Mouse (Mus musculus): ENCODE results near the gene Tbc1d32.
A peak's percentile ranks its signal among the peaks of the same experiment; 100 is the strongest.
"Not testable (repeated sequence)": the region's sequence is repeated elsewhere in the genome, so short reads cannot be mapped to it uniquely, and the experiment has no call there.

Tbc1d32 gene

DNA sequence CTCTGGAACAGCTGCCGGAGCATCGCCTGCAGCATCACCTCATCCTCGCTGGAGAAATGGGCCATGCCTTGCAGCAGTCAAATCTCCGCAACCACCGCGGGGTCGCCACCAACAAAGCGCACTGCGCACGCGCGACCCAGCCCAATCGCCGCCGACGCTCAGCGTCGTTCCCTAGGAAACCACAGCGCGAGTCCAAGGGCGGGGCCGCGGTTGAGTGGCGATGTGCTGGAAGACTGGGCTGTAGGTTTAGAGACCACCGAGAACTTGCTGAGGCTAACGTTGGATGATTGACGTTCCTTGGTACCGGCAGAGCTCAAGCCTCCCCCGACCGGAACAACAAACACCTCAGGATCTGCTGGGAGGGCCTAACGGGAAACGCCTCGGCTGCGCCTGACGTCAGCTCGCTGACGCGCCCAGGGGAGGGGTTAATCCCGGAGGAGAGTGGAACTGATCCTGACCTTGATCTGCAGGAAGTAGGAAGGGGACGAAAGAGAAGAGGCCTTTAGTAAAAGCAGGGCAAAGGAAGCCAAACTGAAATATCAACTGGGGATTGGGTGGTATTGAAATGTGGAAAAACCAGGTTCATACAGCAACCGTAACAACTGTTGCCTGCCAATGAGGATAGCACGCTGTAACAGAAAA, at the start of gene Tbc1d32:
Gene Tbc1d32, minus strand, starts transcription at position 122 of the 642 bp plus-strand sequence.
- peak; percentile 91 for DNase-seq

DNA sequence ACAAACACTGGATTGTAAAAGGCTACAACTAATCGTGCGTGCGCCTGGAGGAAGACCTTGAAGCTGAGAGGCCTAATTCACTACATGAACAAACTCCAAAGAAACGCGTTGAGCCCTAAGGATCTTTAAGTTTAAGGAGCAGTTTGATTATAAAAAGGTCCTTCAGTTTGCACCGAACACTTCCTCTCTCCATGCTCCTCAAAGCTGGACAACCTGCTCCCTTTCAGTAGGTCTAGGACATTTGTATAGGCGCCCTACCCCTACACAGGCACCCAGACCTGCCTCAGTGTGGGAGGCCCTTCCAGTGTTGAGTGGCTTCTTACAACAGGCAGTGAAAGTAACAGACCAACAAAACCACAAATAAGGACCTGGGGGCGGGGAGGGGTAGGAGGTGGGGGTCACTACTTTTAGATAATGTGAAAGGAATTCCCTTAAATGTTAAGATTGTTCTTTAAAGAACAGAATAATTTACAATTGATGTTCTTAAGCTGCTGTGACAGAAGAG, 666 bp downstream of the Tbc1d32 start:
- peak; percentile 3 for DNase-seq

DNA sequence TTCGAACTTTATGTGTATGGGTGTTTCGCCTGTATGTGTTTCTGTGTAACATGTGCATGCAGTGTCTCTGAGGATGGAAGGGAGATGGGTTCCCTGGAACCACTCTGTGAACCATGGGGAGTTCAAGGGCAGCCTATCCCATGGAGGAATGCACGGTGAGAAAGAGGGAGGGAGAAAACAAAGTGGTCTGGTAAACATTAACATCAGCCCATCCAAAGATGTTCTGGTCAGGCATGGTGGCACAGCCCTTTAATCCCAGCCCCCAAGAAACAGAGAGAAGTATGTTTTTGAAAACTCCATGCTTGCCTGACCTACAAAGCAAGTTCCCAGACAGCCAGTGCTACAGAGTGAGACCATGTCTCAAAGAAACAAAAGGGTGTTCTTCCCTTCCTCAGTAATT, 12.7 kb downstream of the Tbc1d32 start:
- DNase-seq, result no peak

DNA sequence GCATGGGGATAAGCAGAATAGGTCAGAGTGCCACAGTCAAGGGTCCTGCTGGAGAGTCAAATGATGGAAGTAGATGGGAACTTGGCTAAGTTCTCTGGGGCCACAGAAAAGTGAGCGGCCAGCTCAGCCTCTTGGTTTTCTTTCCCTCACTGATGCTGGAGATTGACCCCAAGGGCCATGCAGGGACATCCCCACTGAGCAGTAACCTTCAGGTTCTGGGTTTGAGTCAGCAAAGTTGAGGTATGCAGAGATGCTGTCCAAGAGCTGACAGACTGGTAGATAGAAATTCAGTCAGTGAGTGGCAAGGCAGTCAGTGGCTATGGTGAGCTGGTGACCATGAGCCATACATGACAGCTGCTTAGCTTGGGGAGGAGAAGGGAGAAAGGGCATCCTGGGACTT, 18.1 kb downstream of the Tbc1d32 start:
- no peak for DNase-seq

DNA sequence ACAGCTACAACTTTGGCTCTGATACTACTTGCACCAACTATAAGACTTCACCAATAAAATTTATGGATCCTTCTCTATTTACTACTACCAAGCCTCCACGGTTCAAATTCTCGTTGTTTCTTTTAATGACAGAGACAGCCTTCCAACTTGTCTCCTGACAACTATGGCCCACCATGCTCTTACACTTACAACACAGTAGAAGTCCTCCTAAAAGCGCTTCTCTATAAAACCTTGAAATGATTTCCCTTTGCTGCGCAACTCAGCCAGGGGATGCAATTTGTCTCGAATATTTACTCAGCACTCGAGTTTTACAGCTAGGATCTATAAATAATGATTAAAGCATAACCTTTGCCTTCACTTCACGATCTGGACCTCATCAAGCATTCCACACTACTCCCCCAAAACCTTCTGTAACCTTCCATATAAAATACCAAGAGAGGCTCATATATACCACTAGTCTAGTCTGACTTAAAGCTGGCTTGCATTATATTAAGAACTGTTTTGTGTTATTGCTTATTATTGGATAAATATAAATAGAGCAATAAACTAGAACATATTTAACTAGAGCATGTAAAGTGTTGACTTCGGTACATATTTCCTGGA, 21.6 kb downstream of the Tbc1d32 start:
- no peak for DNase-seq

DNA sequence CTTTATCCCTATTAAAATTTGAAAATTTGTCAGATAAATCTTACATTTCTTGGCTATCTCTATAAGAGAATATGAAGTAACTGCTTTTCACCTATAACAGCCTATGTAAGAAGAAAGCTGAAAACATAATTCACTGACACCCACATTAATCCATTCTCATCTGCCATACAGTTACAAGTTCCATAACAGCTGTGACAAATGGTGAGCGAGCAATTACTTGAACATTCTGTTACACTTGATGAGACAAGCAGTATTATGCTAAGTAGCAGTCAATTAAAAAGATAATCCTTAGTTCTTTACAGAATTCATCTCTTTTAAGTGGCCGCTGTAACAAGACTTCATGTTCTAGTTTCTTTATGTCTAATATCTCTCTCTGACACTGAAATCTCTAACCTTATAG, 24.1 kb downstream of the Tbc1d32 start:
- DNase-seq, result no peak

DNA sequence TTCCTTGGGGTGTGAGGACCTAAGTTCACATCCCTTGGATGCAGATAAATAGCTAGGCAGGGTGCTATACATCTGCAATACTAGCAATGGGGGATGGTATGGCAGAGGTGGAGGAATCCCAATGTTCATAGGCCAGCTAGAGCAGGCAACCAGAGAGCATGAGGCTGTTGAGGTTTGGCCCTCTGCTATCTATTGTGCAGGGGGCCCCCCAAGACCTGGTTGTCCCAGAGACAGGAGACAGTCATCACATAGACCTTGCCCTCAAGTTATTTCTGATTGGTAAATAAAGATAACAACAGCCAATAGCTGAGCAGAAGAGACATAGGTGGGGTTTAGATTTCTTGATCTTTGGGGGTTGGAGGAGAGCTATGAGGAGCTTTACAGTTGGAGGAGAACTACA, 28.6 kb downstream of the Tbc1d32 start:
- no peak for DNase-seq

DNA sequence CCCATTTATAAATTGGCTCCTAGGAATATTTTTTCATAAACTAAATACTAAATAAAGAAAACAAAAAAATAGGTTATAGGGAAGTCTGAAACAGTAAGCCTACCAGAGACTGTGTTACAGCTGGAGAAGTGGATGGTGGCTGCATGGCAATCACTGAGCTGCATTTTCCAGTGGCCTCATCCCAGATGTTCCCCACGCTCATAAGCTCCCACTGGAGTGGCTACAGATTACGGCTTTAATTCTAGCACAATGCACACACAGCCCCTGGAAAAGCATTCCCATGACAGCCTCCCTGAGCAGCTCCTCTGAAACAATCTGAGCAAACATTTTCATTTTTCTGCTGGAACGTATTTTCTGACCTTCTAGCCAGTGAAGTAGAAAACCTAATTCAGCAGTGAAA, 29.8 kb downstream of the Tbc1d32 start:
- DNase-seq, result no peak

DNA sequence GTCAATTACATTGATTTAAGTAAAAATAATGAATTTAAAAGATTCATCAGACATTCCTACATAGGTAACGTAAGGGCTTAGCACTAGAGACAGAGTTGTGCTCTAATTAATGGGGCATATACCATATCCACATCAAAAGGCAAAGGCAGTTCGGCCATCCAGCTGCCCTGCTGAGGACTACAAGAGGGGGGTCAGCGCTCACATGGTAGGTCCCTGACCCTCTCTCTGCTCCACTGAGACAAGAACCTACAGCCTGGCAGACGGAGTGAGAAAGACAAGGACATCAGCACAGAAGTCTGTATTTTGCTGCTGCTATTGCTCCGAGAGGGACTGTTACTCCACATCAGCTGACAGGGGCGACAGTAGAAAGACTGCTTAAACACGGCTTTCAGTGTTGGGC, 34.2 kb downstream of the Tbc1d32 start:
- DNase-seq, result no peak

DNA sequence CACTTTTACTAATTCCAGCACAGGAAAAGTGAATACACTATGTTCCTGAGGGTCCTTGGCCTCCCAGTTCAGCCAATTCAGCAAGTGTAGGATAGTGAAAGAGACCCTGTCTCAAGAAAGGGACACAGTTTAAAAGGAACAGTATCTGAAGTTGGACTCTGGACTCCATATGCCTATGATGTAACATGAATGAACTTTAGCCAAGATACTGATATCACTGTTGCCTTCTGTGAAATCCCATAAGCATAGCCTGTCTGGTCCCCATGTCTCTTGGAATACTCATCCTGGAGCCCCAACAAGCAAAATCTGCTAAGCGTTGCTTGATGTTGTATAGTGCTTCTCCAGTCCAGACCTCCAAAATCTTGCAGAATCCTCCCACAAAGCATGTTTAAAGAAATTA, 46.8 kb downstream of the Tbc1d32 start:
- no peak for DNase-seq

DNA sequence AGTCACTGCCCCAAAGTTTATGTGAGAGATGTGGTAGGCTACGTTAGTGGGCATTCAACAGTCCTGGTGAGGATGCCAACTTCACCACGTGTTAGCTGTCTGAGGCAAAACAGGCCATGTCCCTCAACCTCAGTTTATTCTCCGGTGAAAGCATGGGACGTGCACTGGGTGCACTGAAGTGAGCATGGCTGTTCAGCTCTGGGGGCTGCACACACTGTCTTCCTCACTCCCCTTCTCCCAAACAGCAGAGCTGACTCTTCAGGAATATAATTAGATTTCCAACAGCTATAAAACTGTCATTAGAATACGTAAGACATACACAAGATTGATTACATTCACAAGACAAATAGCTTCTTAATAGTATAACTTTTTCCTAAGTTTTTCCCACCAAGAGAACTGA, 55.3 kb downstream of the Tbc1d32 start:
- no peak for DNase-seq

DNA sequence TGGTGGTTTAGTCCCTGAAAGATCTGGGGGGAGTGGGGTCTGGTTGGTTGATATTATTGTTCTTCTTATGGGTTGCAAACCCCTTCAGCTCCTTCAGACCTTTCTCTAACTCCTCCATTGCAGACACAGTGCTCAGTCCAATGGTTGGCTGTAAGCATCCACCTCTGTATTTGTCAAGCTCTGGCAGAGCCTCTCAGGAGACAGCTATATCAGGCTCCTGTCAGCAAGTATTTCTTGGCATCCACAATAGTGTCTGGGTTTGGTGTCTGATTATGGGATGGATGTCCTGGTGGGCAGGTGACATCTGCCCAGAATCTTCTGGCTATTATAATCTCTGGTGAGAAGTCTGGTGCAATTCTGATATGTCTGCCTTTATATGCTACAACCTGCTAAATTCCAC, 60.8 kb downstream of the Tbc1d32 start:
- DNase-seq, result not testable (repeated sequence)

DNA sequence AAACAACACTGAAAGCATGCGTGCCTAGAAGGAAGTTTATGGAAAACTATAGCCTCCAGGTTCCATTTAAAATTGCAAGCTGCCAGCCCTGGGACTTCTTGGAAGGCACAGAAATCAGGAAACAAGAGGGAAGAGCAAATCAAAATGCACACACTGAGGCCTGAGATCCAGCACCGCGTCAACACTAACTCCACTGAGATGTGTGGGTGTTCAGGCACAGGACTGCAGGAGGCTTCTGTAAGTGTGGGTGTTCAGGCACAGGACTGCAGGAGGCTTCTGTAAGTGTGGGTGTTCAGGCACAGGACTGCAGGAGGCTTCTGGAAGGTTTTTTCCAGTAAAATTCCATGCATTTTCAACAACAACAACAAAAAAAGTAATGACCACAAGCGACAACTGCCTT, 62.7 kb downstream of the Tbc1d32 start:
- DNase-seq, result no peak

DNA sequence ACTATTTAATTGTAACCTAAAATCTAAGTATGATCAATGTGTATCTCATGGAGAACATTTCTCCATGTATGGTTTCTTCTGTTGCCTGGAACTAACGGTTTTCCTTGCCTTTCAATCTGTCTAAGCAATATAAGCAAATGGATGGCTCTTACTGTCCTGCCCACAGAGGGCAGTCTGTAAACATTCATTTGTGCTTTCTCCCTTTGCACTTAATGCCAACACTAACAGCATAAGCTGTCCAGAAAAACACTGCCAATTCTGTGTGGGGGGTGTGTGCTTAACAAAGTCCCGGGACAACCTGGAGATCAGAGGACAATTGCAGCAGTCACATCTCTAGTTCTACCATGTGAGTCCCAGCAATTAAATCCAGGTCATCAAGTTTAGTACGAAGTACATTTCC, 64.1 kb downstream of the Tbc1d32 start:
- peak; percentile 9 for DNase-seq

DNA sequence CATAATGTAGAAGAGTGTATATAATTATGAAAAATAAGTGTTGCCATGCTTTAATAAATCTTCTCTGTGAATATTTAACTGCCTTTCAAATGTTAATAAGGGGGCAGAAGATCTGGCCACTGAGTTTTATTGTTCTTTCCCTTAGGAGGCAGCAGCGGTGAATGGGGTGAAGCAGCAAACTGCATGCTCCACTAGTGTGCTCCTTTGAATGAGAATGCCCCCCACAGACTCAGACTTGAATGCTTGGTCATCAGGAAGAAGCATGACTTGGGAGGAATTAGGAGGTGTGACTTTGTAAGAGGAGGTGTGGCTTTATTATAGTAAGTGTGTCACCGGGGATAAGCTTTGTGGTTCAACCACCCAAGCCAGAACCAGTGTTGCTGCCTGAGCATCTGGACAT, 69.7 kb downstream of the Tbc1d32 start:
- no peak for DNase-seq

DNA sequence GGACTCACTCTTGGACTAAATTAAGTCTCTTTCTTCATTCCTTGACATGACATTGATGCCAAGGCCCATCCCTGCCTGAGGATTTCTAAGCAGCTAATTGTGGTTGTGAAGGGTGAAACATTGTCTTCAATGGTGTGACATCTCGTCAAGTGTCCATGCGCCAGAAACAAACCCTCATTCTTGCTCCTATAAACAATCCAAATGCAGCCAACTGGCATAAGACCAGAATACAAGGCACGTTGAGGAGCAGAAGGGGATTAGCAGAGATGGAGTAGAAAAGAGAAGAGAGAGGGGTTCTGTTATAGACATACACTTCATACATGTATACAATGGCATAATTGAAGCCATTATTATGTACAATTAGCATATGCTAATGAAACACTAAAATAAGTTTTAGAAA, 70.3 kb downstream of the Tbc1d32 start:
- no peak for DNase-seq

DNA sequence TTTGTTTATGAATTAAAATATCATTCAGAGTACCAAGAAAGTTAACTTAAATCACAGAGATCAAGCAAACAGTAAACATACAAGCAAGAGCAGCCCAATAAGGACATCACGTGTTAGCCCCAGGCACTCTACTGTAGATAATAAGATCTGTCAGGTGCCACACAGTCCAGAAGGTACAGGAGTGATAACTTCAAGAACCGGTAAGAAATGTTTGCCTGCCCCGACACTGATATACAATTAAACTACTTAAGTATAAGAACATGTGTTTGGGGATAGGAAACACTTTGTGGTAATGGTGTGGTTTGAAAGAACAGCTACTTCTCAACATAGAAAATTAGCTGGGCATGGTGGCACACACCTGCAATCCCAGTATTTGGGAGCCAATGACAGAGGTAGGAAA, 71.5 kb downstream of the Tbc1d32 start:
- DNase-seq, result no peak

DNA sequence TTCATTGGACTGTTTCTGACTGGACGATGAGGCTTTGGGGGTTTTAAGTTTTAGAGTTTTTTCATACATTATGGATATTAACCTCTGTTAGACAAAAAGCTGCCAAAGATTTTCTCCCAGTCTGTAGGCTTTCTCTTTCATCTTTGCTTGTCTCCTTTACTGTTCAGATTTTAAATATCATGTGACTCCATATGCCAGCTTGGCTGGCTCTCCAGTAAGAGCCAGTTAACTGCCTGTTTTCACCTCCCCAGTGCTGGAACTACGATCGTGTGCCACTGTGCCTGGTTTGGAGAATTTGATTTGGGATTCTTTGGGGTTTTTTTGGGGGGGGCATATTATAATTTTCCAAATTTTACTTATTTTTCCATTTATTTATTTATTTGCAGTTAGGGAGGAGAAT, 79.6 kb downstream of the Tbc1d32 start:
- no peak for DNase-seq

DNA sequence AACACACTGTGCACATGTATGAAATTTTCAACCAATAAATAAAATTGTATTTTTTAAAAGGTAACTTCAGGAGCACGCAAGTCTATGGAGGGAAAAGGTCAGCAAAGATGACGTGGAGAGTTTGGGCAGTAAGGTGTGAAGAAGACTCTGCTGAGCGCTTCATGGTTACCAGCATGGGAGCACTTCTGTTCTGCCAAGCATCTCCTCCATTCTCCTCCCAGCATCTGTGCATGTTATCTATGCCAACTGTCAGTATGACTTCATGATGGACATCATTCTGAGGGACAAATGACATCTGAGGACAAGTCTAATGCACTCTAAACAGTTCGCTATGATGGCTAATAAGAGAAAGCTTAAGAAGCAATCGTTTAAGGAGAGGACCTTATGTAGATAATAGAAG, 91.3 kb downstream of the Tbc1d32 start:
- DNase-seq, result no peak

DNA sequence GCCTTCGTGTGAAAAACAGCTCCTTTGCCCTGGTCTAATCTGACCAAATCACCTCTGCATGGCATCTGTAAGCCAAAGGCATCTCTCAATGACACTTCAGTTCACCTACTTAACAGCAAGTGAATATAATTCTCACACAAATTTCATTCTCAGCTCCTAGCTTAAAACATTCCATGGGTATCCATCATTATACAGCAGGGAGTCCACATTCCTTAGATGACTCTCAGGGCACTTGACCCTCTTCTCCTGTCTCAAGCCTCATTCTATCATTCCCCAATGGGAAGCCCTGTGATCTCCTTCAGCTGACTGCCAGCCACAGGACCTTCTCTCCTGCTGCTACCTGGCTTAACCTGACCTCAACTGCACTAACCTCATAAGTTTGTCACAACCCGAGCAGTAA, 98.8 kb downstream of the Tbc1d32 start:
- DNase-seq, result no peak

DNA sequence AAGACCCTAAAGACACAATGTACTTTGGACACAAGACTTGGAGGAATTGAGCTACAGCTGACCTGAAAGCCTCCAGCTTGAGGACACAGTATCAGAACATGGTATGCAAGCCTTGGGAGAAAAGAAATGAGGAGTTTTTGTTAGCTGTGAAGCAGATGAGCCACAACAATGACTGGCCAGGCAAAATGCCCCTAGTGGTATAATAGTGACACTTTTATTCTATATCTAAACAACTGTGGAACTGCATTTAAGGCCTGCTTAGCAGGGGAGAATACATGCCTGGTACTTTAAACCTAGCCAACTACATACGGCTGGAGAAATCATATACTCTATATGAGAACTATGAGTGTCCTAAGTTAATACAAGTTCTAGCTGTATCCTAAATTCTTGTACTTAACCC, 101.5 kb downstream of the Tbc1d32 start:
- no peak for DNase-seq

DNA sequence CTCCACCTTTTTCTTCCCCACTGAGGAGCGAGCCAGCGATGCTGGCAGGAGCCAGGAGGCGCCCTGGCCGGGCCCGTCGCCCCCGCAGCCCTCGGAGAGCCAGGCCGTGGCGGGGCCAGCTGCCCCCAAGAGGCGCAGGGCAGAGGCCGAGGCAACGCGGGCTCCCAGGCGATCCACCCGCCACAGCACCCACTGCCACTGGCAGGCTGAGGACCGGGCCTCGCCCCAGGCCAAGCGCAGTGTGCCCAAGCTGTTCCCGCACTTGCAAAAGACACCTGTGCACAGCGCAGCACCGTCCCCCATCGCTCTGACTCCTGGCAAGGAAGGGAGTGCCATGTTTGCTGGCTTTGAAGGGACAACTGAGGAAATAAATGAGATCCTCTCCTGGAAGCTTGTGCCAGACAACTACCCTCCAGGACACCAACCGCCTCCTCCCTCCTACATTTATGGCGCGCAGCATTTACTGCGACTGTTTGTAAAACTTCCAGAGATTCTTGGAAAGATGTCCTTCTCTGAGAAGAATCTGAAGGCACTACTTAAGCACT, 112.8 kb downstream of the Tbc1d32 start:
- peak; percentile 64 for DNase-seq

DNA sequence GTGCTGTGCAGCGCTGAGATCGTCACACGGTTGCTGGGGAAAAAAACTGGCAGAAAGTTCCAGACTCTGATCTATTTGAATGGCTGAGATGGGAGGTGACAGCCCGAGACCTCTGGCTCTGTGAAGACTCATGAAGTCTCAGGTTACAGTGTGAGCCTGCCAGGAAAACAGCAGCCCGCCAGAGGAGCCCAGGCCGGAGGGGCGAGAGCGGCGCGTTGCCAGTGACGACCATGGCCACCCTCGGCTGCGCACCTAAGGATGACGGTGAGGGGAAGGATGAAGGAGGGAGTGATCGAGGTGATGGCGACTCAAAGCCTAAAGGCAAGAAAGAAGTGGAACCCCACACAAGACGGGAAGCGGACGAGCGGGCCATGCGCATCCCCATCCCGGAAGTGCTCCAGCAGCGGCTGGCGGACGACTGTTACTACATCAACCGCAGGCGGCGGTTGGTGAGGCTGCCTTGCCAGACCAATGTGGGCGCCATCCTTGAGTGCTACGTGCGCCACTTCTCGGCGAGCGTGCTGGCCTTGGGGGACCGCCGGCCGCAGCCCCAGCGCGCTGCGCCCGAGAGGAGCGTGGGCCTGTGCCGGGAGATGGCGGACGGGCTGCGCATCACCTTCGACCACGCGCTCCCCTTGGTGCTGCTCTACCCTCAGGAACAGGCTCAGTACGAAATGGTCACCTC, 113.4 kb downstream of the Tbc1d32 start:
- peak; percentile 67 for DNase-seq

DNA sequence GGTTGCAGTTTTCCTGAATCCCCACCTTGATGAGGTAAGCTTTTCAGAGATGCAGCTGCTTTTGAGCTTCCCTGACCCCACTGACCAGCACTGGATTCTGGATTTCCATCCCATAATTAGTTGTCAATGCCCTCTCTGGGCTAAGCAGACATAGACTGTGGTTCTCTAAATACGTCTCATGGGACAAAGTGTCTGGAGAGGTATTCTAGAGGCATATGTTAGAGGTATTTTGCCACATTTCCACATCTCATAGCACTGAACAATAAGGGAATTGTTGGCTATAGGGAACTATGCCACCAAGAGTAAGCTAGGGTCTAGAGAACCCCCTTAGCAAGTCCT, 121.5 kb downstream of the Tbc1d32 start:
- no peak for DNase-seq
